Mouse (Mus musculus): ENCODE results near the gene Rhobtb1. TPM values are rescaled to one million over a fixed set of nuclear protein-coding genes. Genes with fewer than 3 reads are reported as not detected.

Rhobtb1 gene
- polyA plus RNA-seq, 1 experiment from 2014 or later = 41.5 TPM

- DNase-seq (peak; percentile 24), ATAC-seq (peak; percentile 70)
- Histone ChIP-seq H3K27ac (ENCODE audit: low read depth) (peak overlapping the region; percentile 67), H3K27me3 (ENCODE audit: insufficient read depth, low read length) (no peaks in the 10 kb centered on the region), H3K36me3 (replicated peaks; ENCODE audit: insufficient read depth, low read length) (no peaks in the 10 kb centered on the region), H3K9me3 (ENCODE audit: low read length) (no peaks in the 10 kb centered on the region), H3K4me3 (ENCODE audit: low read depth, low read length) (no peak overlapping the region), H3K4me2 (ENCODE audit: low read depth, low read length) (peak overlapping the region; percentile 51), H3K4me1 (ENCODE audit: insufficient read depth) (peaks cover 7% of the 10 kb centered on the region), H3K9ac (replicated peaks) (0 out of 2 replicates have a peak overlapping the region, but pooled peaks have one; percentile 26)
- 52% methylated on average over 7 of the region's 7 CpGs for WGBS (ENCODE audit: insufficient replicate concordance)
- TF ChIP-seq CTCF (IDR thresholded peaks at IDR 0.05; ENCODE audit: low read depth) (no peak), EP300 (IDR thresholded peaks at IDR 0.05; ENCODE audit: low read depth) (no peak; the same call in 1 of the 2 replicates)
Measured at GRCm38 (mm10) chr10:69305600-69305999, 154.4 kb downstream of the Rhobtb1 start.

- Histone ChIP-seq H3K4me2 (ENCODE audit: low read depth, low read length) (peak overlapping the region; percentile 51), H3K27ac (ENCODE audit: low read depth) (peak overlapping the region; percentile 67), H3K36me3 (replicated peaks; ENCODE audit: insufficient read depth, low read length) (no peaks in the 10 kb centered on the region), H3K9me3 (ENCODE audit: low read length) (no peaks in the 10 kb centered on the region), H3K9ac (replicated peaks) (no peak overlapping the region), H3K4me3 (ENCODE audit: low read depth, low read length) (no peak overlapping the region), H3K27me3 (ENCODE audit: insufficient read depth, low read length) (no peaks in the 10 kb centered on the region), H3K4me1 (ENCODE audit: insufficient read depth) (peaks cover 7% of the 10 kb centered on the region)
- ATAC-seq (peak; percentile 31; the same call in 1 of the 2 replicates), DNase-seq (peak; percentile 70)
- 43% methylated on average over 14 of the region's 14 CpGs for WGBS (ENCODE audit: insufficient replicate concordance)
- peak; percentile 88 for TF ChIP-seq CTCF (IDR thresholded peaks at IDR 0.05; ENCODE audit: low read depth)
- TF ChIP-seq EP300 (IDR thresholded peaks at IDR 0.05; ENCODE audit: low read depth) = no peak
Measured at GRCm38 (mm10) chr10:69306205-69306604, 155.0 kb downstream of the Rhobtb1 start.

DNA sequence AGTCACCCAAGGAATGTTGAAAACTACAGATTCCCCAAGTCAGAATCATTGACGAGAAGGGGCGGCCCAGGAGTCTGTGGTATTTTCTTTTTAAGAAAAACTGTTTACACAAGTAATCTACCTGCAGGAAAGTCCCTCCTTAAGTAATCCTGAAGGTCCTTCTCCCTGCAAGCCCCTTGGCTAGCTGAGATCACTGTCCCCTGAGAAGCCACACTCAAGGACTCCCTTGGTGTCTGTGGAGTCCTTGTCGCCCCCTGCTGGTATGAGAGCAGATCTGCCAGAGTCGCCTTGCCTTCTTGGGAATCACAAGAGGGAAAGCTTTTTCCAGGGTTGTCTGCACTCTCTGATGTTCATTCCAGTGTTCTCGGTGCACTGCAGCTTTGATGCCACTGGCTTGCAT is 155.8 kb downstream of the Rhobtb1 start:
- 32% methylated on average over 5 of the region's 5 CpGs for WGBS (ENCODE audit: insufficient replicate concordance)
- ATAC-seq = 0 out of 2 replicates have a peak, but pooled peaks have one; percentile 41

DNA sequence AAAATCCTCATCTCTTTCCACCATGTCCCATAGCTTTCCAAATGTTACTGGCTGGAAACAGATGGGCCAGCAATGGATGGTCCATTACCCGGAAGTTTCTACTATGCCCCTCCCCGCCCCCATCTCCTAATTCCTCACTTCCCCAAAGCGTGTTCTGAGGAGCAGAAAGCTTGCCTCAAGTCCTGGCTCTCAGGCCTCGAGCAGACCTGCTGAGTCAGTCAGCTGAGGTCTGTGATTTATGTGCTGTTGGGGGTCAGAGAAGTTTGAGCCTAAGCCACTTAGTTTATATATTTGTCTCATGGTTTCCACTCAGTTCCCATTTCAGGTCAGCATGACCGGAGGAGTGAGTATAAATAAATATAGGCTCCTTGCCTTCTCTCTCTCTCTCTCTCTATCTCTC is 157.9 kb downstream of the Rhobtb1 start:
- Histone ChIP-seq H3K4me3 (ENCODE audit: low read depth, low read length) (no peak overlapping the region), H3K9ac (replicated peaks) (no peak overlapping the region), H3K4me1 (ENCODE audit: insufficient read depth) (peaks cover 7% of the 10 kb centered on the region), H3K36me3 (replicated peaks; ENCODE audit: insufficient read depth, low read length) (no peaks in the 10 kb centered on the region), H3K27ac (ENCODE audit: low read depth) (no peak overlapping the region), H3K4me2 (ENCODE audit: low read depth, low read length) (no peak overlapping the region), H3K27me3 (ENCODE audit: insufficient read depth, low read length) (no peaks in the 10 kb centered on the region), H3K9me3 (ENCODE audit: low read length) (no peaks in the 10 kb centered on the region)
- DNase-seq = no peak
- TF ChIP-seq CTCF (IDR thresholded peaks at IDR 0.05; ENCODE audit: low read depth) (no peak), EP300 (IDR thresholded peaks at IDR 0.05; ENCODE audit: low read depth) (no peak)
- 20% methylated on average over 5 of the region's 5 CpGs for WGBS (ENCODE audit: insufficient replicate concordance)
- no peak for ATAC-seq

More for the DNA sequence above, 155.8 kb downstream of the Rhobtb1 start:
- no peak overlapping the region for H3K9ac ChIP-seq (replicated peaks)
- no peaks in the 10 kb centered on the region for H3K27me3 ChIP-seq (ENCODE audit: insufficient read depth, low read length)
- H3K4me1 ChIP-seq (ENCODE audit: insufficient read depth) = peaks cover 7% of the 10 kb centered on the region
- no peaks in the 10 kb centered on the region for H3K9me3 ChIP-seq (ENCODE audit: low read length)
- no peak overlapping the region for H3K4me2 ChIP-seq (ENCODE audit: low read depth, low read length)
- TF ChIP-seq CTCF (IDR thresholded peaks at IDR 0.05; ENCODE audit: low read depth) = peak; percentile 91
- TF ChIP-seq EP300 (IDR thresholded peaks at IDR 0.05; ENCODE audit: low read depth) = no peak
- H3K27ac ChIP-seq (ENCODE audit: low read depth) = no peak overlapping the region
- peak; percentile 71 for DNase-seq
- H3K4me3 ChIP-seq (ENCODE audit: low read depth, low read length) = no peak overlapping the region
- H3K36me3 ChIP-seq (replicated peaks; ENCODE audit: insufficient read depth, low read length) = no peaks in the 10 kb centered on the region

GRCm38 (mm10) chr10:69311867-69312266 is 160.6 kb downstream of the Rhobtb1 start:
- no peaks in the 10 kb centered on the region for H3K9me3 ChIP-seq (ENCODE audit: low read length)
- DNase-seq = no peak
- H3K4me3 ChIP-seq (ENCODE audit: low read depth, low read length) = no peak overlapping the region
- no peaks in the 10 kb centered on the region for H3K4me1 ChIP-seq (ENCODE audit: insufficient read depth)
- TF ChIP-seq EP300 (IDR thresholded peaks at IDR 0.05; ENCODE audit: low read depth) = no peak
- no peak for TF ChIP-seq CTCF (IDR thresholded peaks at IDR 0.05; ENCODE audit: low read depth)
- no peak overlapping the region for H3K27ac ChIP-seq (ENCODE audit: low read depth)
- WGBS (ENCODE audit: insufficient replicate concordance) = 75% methylated on average over 16 of the region's 16 CpGs
- no peak for ATAC-seq
- H3K4me2 ChIP-seq (ENCODE audit: low read depth, low read length) = no peak overlapping the region
- no peak overlapping the region for H3K9ac ChIP-seq (replicated peaks)
- H3K36me3 ChIP-seq (replicated peaks; ENCODE audit: insufficient read depth, low read length) = no peaks in the 10 kb centered on the region
- H3K27me3 ChIP-seq (ENCODE audit: insufficient read depth, low read length) = no peaks in the 10 kb centered on the region

GRCm38 (mm10) chr10:69313944-69314343 is 162.7 kb downstream of the Rhobtb1 start:
- H3K9ac ChIP-seq (replicated peaks) = no peak overlapping the region
- TF ChIP-seq CTCF (IDR thresholded peaks at IDR 0.05; ENCODE audit: low read depth) = no peak
- no peak for TF ChIP-seq EP300 (IDR thresholded peaks at IDR 0.05; ENCODE audit: low read depth)
- H3K4me3 ChIP-seq (ENCODE audit: low read depth, low read length) = no peak overlapping the region
- ATAC-seq (no peak), DNase-seq (no peak)
- no peaks in the 10 kb centered on the region for H3K36me3 ChIP-seq (replicated peaks; ENCODE audit: insufficient read depth, low read length)
- no peaks in the 10 kb centered on the region for H3K4me1 ChIP-seq (ENCODE audit: insufficient read depth)
- no peak overlapping the region for H3K27ac ChIP-seq (ENCODE audit: low read depth)
- H3K4me2 ChIP-seq (ENCODE audit: low read depth, low read length) = no peak overlapping the region
- H3K9me3 ChIP-seq (ENCODE audit: low read length) = no peaks in the 10 kb centered on the region
- WGBS (ENCODE audit: insufficient replicate concordance) = 73% methylated on average over 8 of the region's 8 CpGs
- H3K27me3 ChIP-seq (ENCODE audit: insufficient read depth, low read length) = no peaks in the 10 kb centered on the region
